Mouse (Mus musculus) liver, postnatal 0 days (tissue): Measurements from ENCODE around the gene Smg8.

Experiments used
- CTCF ChIP-seq: sonication (generic); IDR thresholded peaks from 2 replicates; pipeline ENCODE4 v1.5.1; 2016; ENCODE audit warnings: antibody characterized with exemption, low read depth
- EP300 ChIP-seq: IDR thresholded peaks from 2 replicates; pipeline ENCODE4 v1.6.1; 2016; ENCODE audit warnings: antibody characterized with exemption, low read depth, mild to moderate bottlenecking

DNA sequence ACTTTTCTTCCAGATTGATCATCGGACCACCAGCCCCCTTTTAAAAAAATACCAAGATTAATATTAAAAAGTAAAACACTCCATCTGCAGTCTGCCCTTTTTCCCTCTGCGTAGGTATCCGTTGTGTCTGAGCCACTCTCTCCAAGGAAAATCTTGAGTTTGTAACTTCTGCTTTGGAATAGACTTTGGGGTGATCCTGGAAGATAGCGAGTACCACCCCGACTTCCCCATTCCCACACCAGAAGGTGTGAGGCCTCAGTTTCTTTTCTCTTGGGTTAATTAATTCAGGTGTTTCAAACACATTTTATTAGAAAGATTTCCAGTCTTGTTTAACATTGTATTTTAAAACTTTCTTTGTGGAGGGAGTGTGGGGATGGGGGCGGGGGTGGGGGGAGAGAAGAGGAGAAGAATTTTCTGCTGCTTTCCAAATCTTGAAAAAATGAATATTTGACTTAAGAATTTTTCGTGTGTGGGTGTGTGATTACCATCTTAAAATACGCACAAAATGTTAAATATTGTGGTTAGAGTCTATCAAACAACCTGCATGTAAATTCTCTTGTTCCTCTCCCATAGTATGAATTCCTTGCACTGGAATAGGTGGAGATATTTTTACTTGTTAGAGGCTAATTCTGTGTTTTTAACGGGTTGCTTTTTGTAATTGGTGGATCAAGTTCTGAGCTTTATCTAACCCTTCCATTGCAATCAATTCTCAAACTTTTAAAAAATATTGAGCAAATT, 23.8 kb upstream of the Smg8 start:
- TF ChIP-seq CTCF (no peak), EP300 (no peak)
